Mouse (Mus musculus): Measurements from ENCODE around the gene Vps4b. TPM values are rescaled to one million over a fixed set of nuclear protein-coding genes. Genes with fewer than 3 reads are reported as not detected.
A peak's percentile ranks its signal among the peaks of the same experiment; 100 is the strongest.
"Not testable (repeated sequence)": the region's sequence is repeated elsewhere in the genome, so short reads cannot be mapped to it uniquely, and the experiment has no call there.

The Vps4b gene
- total RNA-seq, 1 experiment from 2014 or later = 126 TPM

GRCm38 (mm10) chr1:106759572-106760435 is 36.7 kb downstream of the Vps4b start, which contains the start of gene Kdsr:
Kdsr (minus strand) TSS chr1:106759727.
- ATAC-seq (replicated peaks in 1 of 2; ENCODE audit: insufficient read depth in 1 of 2, low FRiP score in 2 of 2, low TSS enrichment in 1 of 2, low read depth in 1 of 2, poor library complexity in 2 of 2, severe bottlenecking in 2 of 2) = peak; percentile 92 to 95

- ATAC-seq (replicated peaks in 1 of 2; ENCODE audit: insufficient read depth in 1 of 2, low FRiP score in 2 of 2, low TSS enrichment in 1 of 2, low read depth in 1 of 2, poor library complexity in 2 of 2, severe bottlenecking in 2 of 2) = peak; percentile 23 to 28
These were observed 37.6 kb downstream of the Vps4b start for GRCm38 (mm10) chr1:106758734-106759571.

- ATAC-seq (replicated peaks in 1 of 2; ENCODE audit: insufficient read depth in 1 of 2, low FRiP score in 2 of 2, low TSS enrichment in 1 of 2, low read depth in 1 of 2, poor library complexity in 2 of 2, severe bottlenecking in 2 of 2) = no peak
These were observed 39.9 kb downstream of the Vps4b start for GRCm38 (mm10) chr1:106756633-106757032.

- ATAC-seq (replicated peaks in 1 of 2; ENCODE audit: insufficient read depth in 1 of 2, low FRiP score in 2 of 2, low TSS enrichment in 1 of 2, low read depth in 1 of 2, poor library complexity in 2 of 2, severe bottlenecking in 2 of 2) = no peak
These were observed 44.5 kb downstream of the Vps4b start for GRCm38 (mm10) chr1:106752013-106752412.

- no peak for ATAC-seq (replicated peaks in 1 of 2; ENCODE audit: insufficient read depth in 1 of 2, low FRiP score in 2 of 2, low TSS enrichment in 1 of 2, low read depth in 1 of 2, poor library complexity in 2 of 2, severe bottlenecking in 2 of 2)
These were observed 45.9 kb downstream of the Vps4b start for GRCm38 (mm10) chr1:106750656-106751055.

- ATAC-seq (replicated peaks in 1 of 2; ENCODE audit: insufficient read depth in 1 of 2, low FRiP score in 2 of 2, low TSS enrichment in 1 of 2, low read depth in 1 of 2, poor library complexity in 2 of 2, severe bottlenecking in 2 of 2) = peak in 1 of 2 experiments; percentile 80; a peak in 1 of 4 replicates
These were observed 47.8 kb downstream of the Vps4b start for GRCm38 (mm10) chr1:106748555-106749315.

- no peak for ATAC-seq (replicated peaks in 1 of 2; ENCODE audit: insufficient read depth in 1 of 2, low FRiP score in 2 of 2, low TSS enrichment in 1 of 2, low read depth in 1 of 2, poor library complexity in 2 of 2, severe bottlenecking in 2 of 2)
These were observed 53.5 kb downstream of the Vps4b start for GRCm38 (mm10) chr1:106742980-106743379.

GRCm38 (mm10) chr1:106740735-106741134 is 55.8 kb downstream of the Vps4b start:
- ATAC-seq (replicated peaks in 1 of 2; ENCODE audit: insufficient read depth in 1 of 2, low FRiP score in 2 of 2, low TSS enrichment in 1 of 2, low read depth in 1 of 2, poor library complexity in 2 of 2, severe bottlenecking in 2 of 2) = no peak

GRCm38 (mm10) chr1:106739810-106740209 is 56.7 kb downstream of the Vps4b start:
- no peak for ATAC-seq (replicated peaks in 1 of 2; ENCODE audit: insufficient read depth in 1 of 2, low FRiP score in 2 of 2, low TSS enrichment in 1 of 2, low read depth in 1 of 2, poor library complexity in 2 of 2, severe bottlenecking in 2 of 2)

- peak; percentile 52 to 55; a peak in 2 of 4 replicates for ATAC-seq (replicated peaks in 1 of 2; ENCODE audit: insufficient read depth in 1 of 2, low FRiP score in 2 of 2, low TSS enrichment in 1 of 2, low read depth in 1 of 2, poor library complexity in 2 of 2, severe bottlenecking in 2 of 2)
These were observed 58.4 kb downstream of the Vps4b start for GRCm38 (mm10) chr1:106738092-106738491.

GRCm38 (mm10) chr1:106736211-106736610 is 60.3 kb downstream of the Vps4b start:
- ATAC-seq (replicated peaks in 1 of 2; ENCODE audit: insufficient read depth in 1 of 2, low FRiP score in 2 of 2, low TSS enrichment in 1 of 2, low read depth in 1 of 2, poor library complexity in 2 of 2, severe bottlenecking in 2 of 2) = no peak

- peak; percentile 69 to 71; a peak in 3 of 4 replicates for ATAC-seq (replicated peaks in 1 of 2; ENCODE audit: insufficient read depth in 1 of 2, low FRiP score in 2 of 2, low TSS enrichment in 1 of 2, low read depth in 1 of 2, poor library complexity in 2 of 2, severe bottlenecking in 2 of 2)
These were observed 60.9 kb downstream of the Vps4b start for GRCm38 (mm10) chr1:106735586-106735985.

GRCm38 (mm10) chr1:106722061-106722460 is 74.5 kb downstream of the Vps4b start:
- ATAC-seq (replicated peaks in 1 of 2; ENCODE audit: insufficient read depth in 1 of 2, low FRiP score in 2 of 2, low TSS enrichment in 1 of 2, low read depth in 1 of 2, poor library complexity in 2 of 2, severe bottlenecking in 2 of 2) = no peak

GRCm38 (mm10) chr1:106717736-106718135 is 78.8 kb downstream of the Vps4b start:
- not testable (repeated sequence) for ATAC-seq (replicated peaks in 1 of 2; ENCODE audit: insufficient read depth in 1 of 2, low FRiP score in 2 of 2, low TSS enrichment in 1 of 2, low read depth in 1 of 2, poor library complexity in 2 of 2, severe bottlenecking in 2 of 2)

- ATAC-seq (replicated peaks in 1 of 2; ENCODE audit: insufficient read depth in 1 of 2, low FRiP score in 2 of 2, low TSS enrichment in 1 of 2, low read depth in 1 of 2, poor library complexity in 2 of 2, severe bottlenecking in 2 of 2) = peak; percentile 31 to 53; a peak in 1 of 4 replicates
These were observed 79.4 kb downstream of the Vps4b start for GRCm38 (mm10) chr1:106717071-106717601.

GRCm38 (mm10) chr1:106716141-106716540 is 80.4 kb downstream of the Vps4b start:
- ATAC-seq (replicated peaks in 1 of 2; ENCODE audit: insufficient read depth in 1 of 2, low FRiP score in 2 of 2, low TSS enrichment in 1 of 2, low read depth in 1 of 2, poor library complexity in 2 of 2, severe bottlenecking in 2 of 2) = no peak

Data from hematopoietic stem cell, adult 5-6 weeks (primary cell).